In the genomic region with DNA sequence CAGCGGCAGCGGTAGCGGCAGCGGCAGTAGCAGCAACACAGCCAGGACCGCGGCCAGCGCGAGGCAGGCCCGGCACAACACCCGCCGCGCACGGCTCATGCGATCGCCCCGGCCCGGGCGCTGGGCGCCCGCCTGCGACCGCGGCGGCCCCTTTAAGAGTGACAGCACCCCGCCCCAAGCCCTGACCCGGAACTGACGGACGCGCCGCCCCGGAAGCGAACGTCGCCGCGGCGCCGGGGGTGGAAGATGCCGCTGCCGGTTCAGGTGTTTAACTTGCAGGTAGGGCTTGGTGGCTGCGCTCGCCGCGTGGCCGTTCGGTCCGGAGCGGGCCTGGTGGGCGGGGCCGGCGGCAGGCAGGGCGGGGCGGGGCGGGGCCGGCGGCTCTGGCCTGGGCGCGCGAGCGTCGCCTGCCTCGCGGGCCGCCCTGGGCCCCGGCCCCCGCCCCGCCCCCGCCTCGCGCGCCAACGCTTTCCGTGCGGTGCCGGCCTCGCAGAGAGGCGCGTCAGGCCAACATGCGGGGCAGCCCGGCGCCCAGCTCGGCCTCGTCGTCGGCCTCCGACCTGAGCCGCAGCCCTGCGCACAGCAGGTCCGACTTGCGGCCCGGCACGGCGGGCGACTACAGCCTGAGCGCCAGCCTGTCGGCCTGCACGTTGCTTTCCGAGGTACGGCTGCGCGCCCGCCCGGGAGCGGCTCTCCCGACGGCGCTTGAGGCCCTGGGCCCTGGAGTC, we compare ENCODE assay signal across 7 mouse cellular contexts. TPM values are rescaled to one million over a fixed set of nuclear protein-coding genes. Genes with fewer than 3 reads are reported as not detected.
DNase-seq lines count a peak whose midpoint lies in the region; ATAC-seq lines count a peak whose summit lies in the region.

Rfng (minus strand) TSS at position 144 of the 728 bp plus-strand sequence.
Gps1 (plus strand) TSS at position 209 of the 728 bp plus-strand sequence.

- H3K27me3 ChIP-seq in intestine, embryonic 16.5 days (replicated peaks; ENCODE audit: control insufficient read depth, insufficient read depth, low read length) = no peaks in the 10 kb centered on the region
- peaks cover 21% of the 10 kb centered on the region for H3K27me3 ChIP-seq in limb, embryonic 10.5 days (ENCODE audit: low read depth, poor library complexity, severe bottlenecking)
- peaks cover 4% of the 10 kb centered on the region; the same call in 1 of the 2 replicates for H3K27me3 ChIP-seq in midbrain, embryonic 12.5 days

- ATAC-seq in intestine, embryonic 16.5 days = peak; percentile 89
- peak; percentile 81 for ATAC-seq in midbrain, embryonic 12.5 days (ENCODE audit: low FRiP score, low read depth)

- H3K4me2 ChIP-seq in intestine, embryonic 16.5 days (ENCODE audit: low read depth, low read length) = peak within 1 kb of the TSS; percentile 97
- H3K4me2 ChIP-seq in midbrain, embryonic 12.5 days (replicated peaks) = peak within 1 kb of the TSS; percentile 95

- peak within 1 kb of the TSS; percentile 95 for H3K9ac ChIP-seq in intestine, embryonic 16.5 days (ENCODE audit: low read depth, low read length)
- H3K9ac ChIP-seq in midbrain, embryonic 12.5 days (replicated peaks) = peak within 1 kb of the TSS; percentile 84

- WGBS in intestine, embryonic 16.5 days = under 1% methylated on average over 96 of the region's 107 CpGs
- 1% methylated on average over 95 of the region's 107 CpGs for WGBS in limb, embryonic 10.5 days
- WGBS in midbrain, embryonic 12.5 days = 1% methylated on average over 69 of the region's 107 CpGs

- 0 out of 2 replicates have a peak, but pooled peaks cover 4% of the 10 kb centered on the region for H3K36me3 ChIP-seq in intestine, embryonic 16.5 days (ENCODE audit: control insufficient read depth, insufficient read depth, low read length)
- H3K36me3 ChIP-seq in limb, embryonic 10.5 days = peaks cover 58% of the 10 kb centered on the region
- H3K36me3 ChIP-seq in midbrain, embryonic 12.5 days = peaks cover 52% of the 10 kb centered on the region

- H3K4me1 ChIP-seq in intestine, embryonic 16.5 days (ENCODE audit: control insufficient read depth, insufficient read depth, low read length) = peaks cover 18% of the 10 kb centered on the region
- peaks cover 26% of the 10 kb centered on the region for H3K4me1 ChIP-seq in limb, embryonic 10.5 days
- H3K4me1 ChIP-seq in midbrain, embryonic 12.5 days = peaks cover 22% of the 10 kb centered on the region

- DNase-seq in adrenal gland, adult 18-20 months (ENCODE audit: low spot score in 2 of 2) = peak; percentile 84 to 85
- peak; percentile 86 for DNase-seq in embryo, embryonic 10.5 days (ENCODE audit: low spot score)
- DNase-seq in gastrocnemius, postnatal 4 days (ENCODE audit: low spot score in 2 of 2) = peak; percentile 76 to 84
- peak; percentile 91 for DNase-seq in limb, embryonic 10.5 days (ENCODE audit: low spot score)
- peak; percentile 77 for DNase-seq in spleen, adult 12 weeks (ENCODE audit: low spot score)

- no peaks in the 10 kb centered on the region for H3K9me3 ChIP-seq in intestine, embryonic 16.5 days (ENCODE audit: control insufficient read depth, low read length)
- no peaks in the 10 kb centered on the region for H3K9me3 ChIP-seq in limb, embryonic 10.5 days (replicated peaks)
- no peaks in the 10 kb centered on the region for H3K9me3 ChIP-seq in midbrain, embryonic 12.5 days

- H3K27ac ChIP-seq in intestine, embryonic 16.5 days (ENCODE audit: low read length) = peak within 1 kb of the TSS; percentile 82
- H3K27ac ChIP-seq in limb, embryonic 10.5 days = peak within 1 kb of the TSS; percentile 90
- H3K27ac ChIP-seq in midbrain, embryonic 12.5 days (replicated peaks) = peak within 1 kb of the TSS; percentile 46

- H3K4me3 ChIP-seq in intestine, embryonic 16.5 days (ENCODE audit: low read length) = peak within 1 kb of the TSS; percentile 97
- peak within 1 kb of the TSS; percentile 98 for H3K4me3 ChIP-seq in limb, embryonic 10.5 days
- peak within 1 kb of the TSS; percentile 80 for H3K4me3 ChIP-seq in midbrain, embryonic 12.5 days

RNA-seq across cellular contexts. Expression of gene Rfng, which starts in this region (rescaled TPM):
- 10 to 100 TPM; 18.5 to 19.4 TPM for total RNA-seq in adrenal gland, adult 18-20 months (2021)
- total RNA-seq in gastrocnemius, postnatal 4 days (2021) = 10 to 100 TPM in 1 of 2 experiments, 1 to 10 TPM in 1; 8.3 to 10.9 TPM
- 40.6 and 40.7 TPM in 2 replicates for polyA plus RNA-seq in intestine, embryonic 16.5 days (2015; fragmentation: Nextera tagmentation; extraction: Ambion mirVana)
- polyA plus RNA-seq in limb, embryonic 10.5 days (2016; fragmentation: Nextera tagmentation; extraction: Ambion mirVana) = 35.7 and 40.4 TPM in 2 replicates
- polyA plus RNA-seq in midbrain, embryonic 12.5 days (2016; fragmentation: Nextera tagmentation; extraction: Ambion mirVana) = 63.4 and 66.4 TPM in 2 replicates

RNA-seq across cellular contexts. Expression of gene Gps1, which starts in this region (rescaled TPM):
- total RNA-seq in adrenal gland, adult 18-20 months (2021) = 100 to 1,000 TPM; 118 to 138 TPM
- 10 to 100 TPM; 67.1 to 70.9 TPM for total RNA-seq in gastrocnemius, postnatal 4 days (2021)
- polyA plus RNA-seq in intestine, embryonic 16.5 days (2015; fragmentation: Nextera tagmentation; extraction: Ambion mirVana) = 164 and 179 TPM in 2 replicates
- 269 and 270 TPM in 2 replicates for polyA plus RNA-seq in limb, embryonic 10.5 days (2016; fragmentation: Nextera tagmentation; extraction: Ambion mirVana)
- 235 and 248 TPM in 2 replicates for polyA plus RNA-seq in midbrain, embryonic 12.5 days (2016; fragmentation: Nextera tagmentation; extraction: Ambion mirVana)

Comparison
In these comparisons a context has a peak if more than half of its experiments do, and no peak if none do; other contexts are left out.
1. Peak in every context shown above with its lines: DNase-seq, ATAC-seq, H3K4me3 ChIP-seq and H3K27ac ChIP-seq.